Mouse (Mus musculus): ENCODE results near the gene Snx22. TPM values are rescaled to one million over a fixed set of nuclear protein-coding genes. Genes with fewer than 3 reads are reported as not detected.

Gene Snx22
- polyA plus RNA-seq, 1 experiment from 2014 or later: 1.6 TPM

GRCm38 (mm10) chr9:66070151-66070550 is 632 bp upstream of the Snx22 start:
- no peaks in the 10 kb centered on the region for H3K9me3 ChIP-seq (ENCODE audit: control insufficient read depth, low read length)
- no peak overlapping the region for H3K27ac ChIP-seq (replicated peaks in 1 of 2; ENCODE audit: control insufficient read depth in 1 of 2, insufficient read depth in 1 of 2, low read depth in 2 of 2, low read length in 2 of 2)
- peaks cover 20% of the 10 kb centered on the region; the same call in 1 of the 2 replicates for H3K27me3 ChIP-seq (ENCODE audit: control insufficient read depth, insufficient read depth, low read length)
- peak overlapping the region; percentile 99 for H3K4me2 ChIP-seq (ENCODE audit: low read length)
- H3K4me1 ChIP-seq (ENCODE audit: control insufficient read depth in 2 of 2, insufficient read depth in 2 of 2, low read length in 2 of 2): peaks cover 6 to 12% of the 10 kb centered on the region in 2 experiments
- 86% methylated on average over 5 of the region's 5 CpGs for WGBS
- peaks cover 22% of the 10 kb centered on the region for H3K36me3 ChIP-seq (ENCODE audit: control insufficient read depth, insufficient read depth, low read length)
- no peak overlapping the region for H3K4me3 ChIP-seq (ENCODE audit: control insufficient read depth in 1 of 2, insufficient read depth in 1 of 2, low read depth in 1 of 2, low read length in 2 of 2)
- no peak overlapping the region for H3K9ac ChIP-seq (ENCODE audit: low read length)
- ATAC-seq (ENCODE audit: insufficient number of reproducible peaks, insufficient read depth, low FRiP score, low read depth): no peak

GRCm38 (mm10) chr9:66068971-66069391 is 538 bp downstream of the Snx22 start:
- Histone ChIP-seq H3K4me2 (ENCODE audit: low read length) (peak overlapping the region; percentile 99), H3K27me3 (ENCODE audit: control insufficient read depth, insufficient read depth, low read length) (peaks cover 20% of the 10 kb centered on the region; the same call in 1 of the 2 replicates), H3K4me1 (ENCODE audit: control insufficient read depth in 2 of 2, insufficient read depth in 2 of 2, low read length in 2 of 2) (peaks cover 6 to 12% of the 10 kb centered on the region in 2 experiments), H3K9ac (ENCODE audit: low read length) (peak overlapping the region; percentile 66), H3K4me3 (ENCODE audit: control insufficient read depth in 1 of 2, insufficient read depth in 1 of 2, low read depth in 1 of 2, low read length in 2 of 2) (peak overlapping the region; percentile 51 to 53), H3K9me3 (ENCODE audit: control insufficient read depth, low read length) (no peaks in the 10 kb centered on the region), H3K36me3 (ENCODE audit: control insufficient read depth, insufficient read depth, low read length) (peaks cover 31% of the 10 kb centered on the region), H3K27ac (replicated peaks in 1 of 2; ENCODE audit: control insufficient read depth in 1 of 2, insufficient read depth in 1 of 2, low read depth in 2 of 2, low read length in 2 of 2) (no peak overlapping the region)
- peak; percentile 33; the same call in 1 of the 2 replicates for ATAC-seq (ENCODE audit: insufficient number of reproducible peaks, insufficient read depth, low FRiP score, low read depth)
- 2% methylated on average over 30 of the region's 30 CpGs for WGBS

GRCm38 (mm10) chr9:66068056-66068455 is 1.5 kb downstream of the Snx22 start:
- H3K9me3 ChIP-seq (ENCODE audit: control insufficient read depth, low read length): no peaks in the 10 kb centered on the region
- H3K4me3 ChIP-seq (ENCODE audit: control insufficient read depth in 1 of 2, insufficient read depth in 1 of 2, low read depth in 1 of 2, low read length in 2 of 2): no peak overlapping the region
- H3K9ac ChIP-seq (ENCODE audit: low read length): no peak overlapping the region
- WGBS: 57% methylated on average over 4 of the region's 4 CpGs
- peaks cover 6 to 12% of the 10 kb centered on the region in 2 experiments for H3K4me1 ChIP-seq (ENCODE audit: control insufficient read depth in 2 of 2, insufficient read depth in 2 of 2, low read length in 2 of 2)
- H3K27ac ChIP-seq (replicated peaks in 1 of 2; ENCODE audit: control insufficient read depth in 1 of 2, insufficient read depth in 1 of 2, low read depth in 2 of 2, low read length in 2 of 2): no peak overlapping the region
- ATAC-seq (ENCODE audit: insufficient number of reproducible peaks, insufficient read depth, low FRiP score, low read depth): no peak
- H3K36me3 ChIP-seq (ENCODE audit: control insufficient read depth, insufficient read depth, low read length): peaks cover 40% of the 10 kb centered on the region
- H3K27me3 ChIP-seq (ENCODE audit: control insufficient read depth, insufficient read depth, low read length): peaks cover 20% of the 10 kb centered on the region; the same call in 1 of the 2 replicates
- no peak overlapping the region for H3K4me2 ChIP-seq (ENCODE audit: low read length)

DNA sequence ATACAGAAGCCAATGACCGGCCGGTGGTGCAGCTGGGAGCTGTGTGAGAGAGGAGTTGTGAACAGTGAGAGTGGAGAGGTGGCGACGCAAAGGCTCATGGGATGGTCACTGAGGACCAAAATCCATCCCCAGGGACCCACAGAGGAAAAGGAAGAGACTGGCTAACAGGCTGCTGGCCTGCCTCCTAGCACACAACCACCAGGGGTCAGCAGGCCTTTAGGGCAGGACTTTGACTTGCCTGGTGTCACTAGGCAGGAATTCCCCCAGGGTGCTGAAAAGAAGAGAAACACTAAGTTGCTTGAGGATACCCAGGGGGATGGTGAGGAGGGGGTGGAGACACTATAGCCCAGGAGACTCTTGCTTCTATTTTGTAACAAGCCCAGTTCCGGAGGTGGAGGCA is 2.0 kb downstream of the Snx22 start:
- Histone ChIP-seq H3K9ac (ENCODE audit: low read length) (no peak overlapping the region), H3K9me3 (ENCODE audit: control insufficient read depth, low read length) (no peaks in the 10 kb centered on the region), H3K27ac (replicated peaks in 1 of 2; ENCODE audit: control insufficient read depth in 1 of 2, insufficient read depth in 1 of 2, low read depth in 2 of 2, low read length in 2 of 2) (no peak overlapping the region), H3K4me2 (ENCODE audit: low read length) (no peak overlapping the region), H3K27me3 (ENCODE audit: control insufficient read depth, insufficient read depth, low read length) (peaks cover 20% of the 10 kb centered on the region; the same call in 1 of the 2 replicates), H3K4me1 (ENCODE audit: control insufficient read depth in 2 of 2, insufficient read depth in 2 of 2, low read length in 2 of 2) (peaks cover 6 to 12% of the 10 kb centered on the region in 2 experiments), H3K36me3 (ENCODE audit: control insufficient read depth, insufficient read depth, low read length) (peaks cover 46% of the 10 kb centered on the region), H3K4me3 (ENCODE audit: control insufficient read depth in 1 of 2, insufficient read depth in 1 of 2, low read depth in 1 of 2, low read length in 2 of 2) (no peak overlapping the region)
- ATAC-seq (ENCODE audit: insufficient number of reproducible peaks, insufficient read depth, low FRiP score, low read depth): no peak
- WGBS: 28% methylated on average over 5 of the region's 5 CpGs

- no peak for ATAC-seq (ENCODE audit: insufficient number of reproducible peaks, insufficient read depth, low FRiP score, low read depth)
- Histone ChIP-seq H3K27me3 (ENCODE audit: control insufficient read depth, insufficient read depth, low read length) (peaks cover 20% of the 10 kb centered on the region; the same call in 1 of the 2 replicates), H3K9ac (ENCODE audit: low read length) (no peak overlapping the region), H3K36me3 (ENCODE audit: control insufficient read depth, insufficient read depth, low read length) (peaks cover 53% of the 10 kb centered on the region), H3K9me3 (ENCODE audit: control insufficient read depth, low read length) (no peaks in the 10 kb centered on the region), H3K27ac (replicated peaks in 1 of 2; ENCODE audit: control insufficient read depth in 1 of 2, insufficient read depth in 1 of 2, low read depth in 2 of 2, low read length in 2 of 2) (no peak overlapping the region), H3K4me3 (ENCODE audit: control insufficient read depth in 1 of 2, insufficient read depth in 1 of 2, low read depth in 1 of 2, low read length in 2 of 2) (no peak overlapping the region), H3K4me2 (ENCODE audit: low read length) (no peak overlapping the region), H3K4me1 (ENCODE audit: control insufficient read depth in 2 of 2, insufficient read depth in 2 of 2, low read length in 2 of 2) (peaks cover 6 to 12% of the 10 kb centered on the region in 2 experiments)
- WGBS: 77% methylated on average over 3 of the region's 3 CpGs
Observed at GRCm38 (mm10) chr9:66066791-66067190, 2.7 kb downstream of the Snx22 start.

DNA sequence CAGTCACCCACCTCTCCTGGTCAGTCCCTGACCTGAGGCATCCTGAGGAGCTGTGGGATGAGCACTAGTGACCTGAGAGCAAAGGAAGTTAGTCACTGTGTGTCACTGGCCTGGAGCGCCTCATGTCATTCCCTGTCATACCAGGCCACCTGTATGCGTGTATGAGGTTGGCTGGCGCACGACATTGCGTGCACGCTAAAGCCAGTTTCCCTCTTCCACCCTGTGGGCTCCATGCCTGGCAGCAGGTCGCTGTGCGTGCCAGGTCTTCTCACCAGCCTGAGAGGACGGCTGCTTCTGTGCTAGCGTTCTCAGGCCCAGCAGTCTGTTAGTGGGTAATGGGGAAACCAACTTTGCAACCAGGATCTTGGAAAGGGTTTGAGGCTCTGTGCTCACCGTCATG is 5.2 kb downstream of the Snx22 start:
- Histone ChIP-seq H3K27ac (replicated peaks in 1 of 2; ENCODE audit: control insufficient read depth in 1 of 2, insufficient read depth in 1 of 2, low read depth in 2 of 2, low read length in 2 of 2) (no peak overlapping the region), H3K4me2 (ENCODE audit: low read length) (no peak overlapping the region), H3K36me3 (ENCODE audit: control insufficient read depth, insufficient read depth, low read length) (peaks cover 56% of the 10 kb centered on the region), H3K9me3 (ENCODE audit: control insufficient read depth, low read length) (no peaks in the 10 kb centered on the region), H3K27me3 (ENCODE audit: control insufficient read depth, insufficient read depth, low read length) (peaks cover 12% of the 10 kb centered on the region; the same call in 1 of the 2 replicates), H3K4me3 (ENCODE audit: control insufficient read depth in 1 of 2, insufficient read depth in 1 of 2, low read depth in 1 of 2, low read length in 2 of 2) (no peak overlapping the region), H3K9ac (ENCODE audit: low read length) (no peak overlapping the region), H3K4me1 (ENCODE audit: control insufficient read depth in 2 of 2, insufficient read depth in 2 of 2, low read length in 2 of 2) (peaks cover 9 to 23% of the 10 kb centered on the region in 2 experiments)
- WGBS: 95% methylated on average over 11 of the region's 11 CpGs
- ATAC-seq (ENCODE audit: insufficient number of reproducible peaks, insufficient read depth, low FRiP score, low read depth): no peak

DNA sequence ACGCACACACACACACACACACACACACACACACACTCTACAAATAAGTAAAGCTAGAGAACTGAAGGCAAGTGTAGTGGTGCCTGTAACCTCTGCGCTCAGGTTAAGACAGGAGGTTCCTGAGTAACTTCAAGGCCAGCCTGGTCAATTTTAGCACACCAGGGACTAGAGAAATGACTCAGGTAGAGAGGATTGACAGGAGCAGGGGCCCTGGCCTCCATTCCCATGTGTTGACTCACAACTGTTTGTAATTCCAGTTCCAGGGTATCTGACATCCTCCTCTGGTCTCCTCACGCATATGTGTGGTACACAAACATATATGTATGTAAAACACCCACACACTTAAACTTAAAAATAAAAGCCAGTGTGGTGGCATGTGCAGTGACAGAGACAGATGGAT is 6.1 kb downstream of the Snx22 start:
- no peak overlapping the region for H3K4me3 ChIP-seq (ENCODE audit: control insufficient read depth in 1 of 2, insufficient read depth in 1 of 2, low read depth in 1 of 2, low read length in 2 of 2)
- no peak overlapping the region for H3K27ac ChIP-seq (replicated peaks in 1 of 2; ENCODE audit: control insufficient read depth in 1 of 2, insufficient read depth in 1 of 2, low read depth in 2 of 2, low read length in 2 of 2)
- peaks cover 4% of the 10 kb centered on the region; the same call in 1 of the 2 replicates for H3K27me3 ChIP-seq (ENCODE audit: control insufficient read depth, insufficient read depth, low read length)
- peaks cover 3 to 16% of the 10 kb centered on the region in 2 experiments for H3K4me1 ChIP-seq (ENCODE audit: control insufficient read depth in 2 of 2, insufficient read depth in 2 of 2, low read length in 2 of 2)
- WGBS: 87% methylated on average over 3 of the region's 3 CpGs
- no peak overlapping the region for H3K9ac ChIP-seq (ENCODE audit: low read length)
- no peaks in the 10 kb centered on the region for H3K9me3 ChIP-seq (ENCODE audit: control insufficient read depth, low read length)
- peaks cover 56% of the 10 kb centered on the region for H3K36me3 ChIP-seq (ENCODE audit: control insufficient read depth, insufficient read depth, low read length)
- no peak for ATAC-seq (ENCODE audit: insufficient number of reproducible peaks, insufficient read depth, low FRiP score, low read depth)
- no peak overlapping the region for H3K4me2 ChIP-seq (ENCODE audit: low read length)

DNA sequence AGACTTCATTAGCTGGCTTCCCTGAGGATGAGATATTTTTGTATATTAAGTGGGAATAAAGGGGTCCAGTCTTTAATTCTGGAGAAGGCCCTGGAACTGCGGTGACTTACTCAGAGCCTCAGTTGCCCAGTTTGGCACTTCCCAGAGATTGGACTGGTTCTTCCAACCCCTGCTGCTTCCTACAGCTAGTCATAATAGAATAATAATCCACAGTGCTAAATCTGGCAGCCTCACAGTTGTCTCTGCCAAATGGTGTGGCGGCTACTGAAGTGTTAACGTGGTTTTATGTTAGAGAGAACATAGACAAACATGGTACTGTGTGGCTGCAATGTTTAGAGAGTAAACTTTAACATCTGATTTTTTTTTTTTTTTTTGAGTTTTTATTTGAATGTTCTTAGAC is 7.9 kb downstream of the Snx22 start:
- Histone ChIP-seq H3K27ac (replicated peaks in 1 of 2; ENCODE audit: control insufficient read depth in 1 of 2, insufficient read depth in 1 of 2, low read depth in 2 of 2, low read length in 2 of 2) (no peak overlapping the region), H3K9ac (ENCODE audit: low read length) (peak overlapping the region; percentile 87), H3K4me1 (ENCODE audit: control insufficient read depth in 2 of 2, insufficient read depth in 2 of 2, low read length in 2 of 2) (peaks cover 3 to 15% of the 10 kb centered on the region in 2 experiments), H3K4me3 (ENCODE audit: control insufficient read depth in 1 of 2, insufficient read depth in 1 of 2, low read depth in 1 of 2, low read length in 2 of 2) (peak overlapping the region in 1 of 2 experiments; percentile 83; a peak in 1 of 4 replicates), H3K36me3 (ENCODE audit: control insufficient read depth, insufficient read depth, low read length) (peaks cover 49% of the 10 kb centered on the region), H3K27me3 (ENCODE audit: control insufficient read depth, insufficient read depth, low read length) (no peaks in the 10 kb centered on the region), H3K9me3 (ENCODE audit: control insufficient read depth, low read length) (no peaks in the 10 kb centered on the region), H3K4me2 (ENCODE audit: low read length) (peak overlapping the region; percentile 88)
- 81% methylated on average over 3 of the region's 3 CpGs for WGBS
- ATAC-seq (ENCODE audit: insufficient number of reproducible peaks, insufficient read depth, low FRiP score, low read depth): no peak

Data from heart, embryonic 14.5 days (tissue).